Mouse (Mus musculus): ENCODE data around the gene Gm14685. TPM values are rescaled to one million over a fixed set of nuclear protein-coding genes. Genes with fewer than 3 reads are reported as not detected.

Gene Gm14685
- polyA plus RNA-seq, 1 experiment from 2014 or later, result 0.22 TPM

Other genes starting within 250 kb of the Gm14685 start
- gene Cetn2, start 198.6 kb upstream of the Gm14685 start, polyA plus RNA-seq (2014; fragmentation: Nextera tagmentation; extraction: Ambion mirVana), result 97.6 and 103 TPM in 2 replicates
- gene Nsdhl, start 198.5 kb upstream of the Gm14685 start, polyA plus RNA-seq (2014; fragmentation: Nextera tagmentation; extraction: Ambion mirVana), result 44.7 and 45.0 TPM in 2 replicates
- 0.76 and 0.87 TPM in 2 replicates for gene Zfp185, start 129.7 kb upstream of the Gm14685 start, polyA plus RNA-seq (2014; fragmentation: Nextera tagmentation; extraction: Ambion mirVana)
- not detected in 2 replicates for gene Pnma5, start 79.9 kb upstream of the Gm14685 start, polyA plus RNA-seq (2014; fragmentation: Nextera tagmentation; extraction: Ambion mirVana)
- gene Pnma3, start 52.3 kb upstream of the Gm14685 start, polyA plus RNA-seq (2014; fragmentation: Nextera tagmentation; extraction: Ambion mirVana), result 1.3 and 1.7 TPM in 2 replicates
- 0.43 and 0.69 TPM in 2 replicates for gene Xlr4a, start 34.6 kb upstream of the Gm14685 start, polyA plus RNA-seq (2014; fragmentation: Nextera tagmentation; extraction: Ambion mirVana)
- 2.5 and 6.9 TPM in 2 replicates for gene Xlr3a, start 20.0 kb upstream of the Gm14685 start, polyA plus RNA-seq (2014; fragmentation: Nextera tagmentation; extraction: Ambion mirVana)
- gene Xlr5b, start 31.7 kb downstream of the Gm14685 start, polyA plus RNA-seq (2014; fragmentation: Nextera tagmentation; extraction: Ambion mirVana), result not detected in 2 replicates
- 0.28 and 0.63 TPM in 2 replicates for gene DXBay18, start 32.4 kb downstream of the Gm14685 start, polyA plus RNA-seq (2014; fragmentation: Nextera tagmentation; extraction: Ambion mirVana)
- gene Spin2d, start 59.9 kb downstream of the Gm14685 start, polyA plus RNA-seq (2014; fragmentation: Nextera tagmentation; extraction: Ambion mirVana), result not detected in 2 replicates
- gene Xlr3b, start 75.2 kb downstream of the Gm14685 start, polyA plus RNA-seq (2014; fragmentation: Nextera tagmentation; extraction: Ambion mirVana), result 10.6 and 43.5 TPM in 2 replicates
- gene Xlr4b, start 97.3 kb downstream of the Gm14685 start, polyA plus RNA-seq (2014; fragmentation: Nextera tagmentation; extraction: Ambion mirVana), result 0.37 and 1.4 TPM in 2 replicates
- 18.8 and 24.6 TPM in 2 replicates for gene F8a, start 111.2 kb downstream of the Gm14685 start, polyA plus RNA-seq (2014; fragmentation: Nextera tagmentation; extraction: Ambion mirVana)
- gene Xlr4c, start 126.1 kb downstream of the Gm14685 start, polyA plus RNA-seq (2014; fragmentation: Nextera tagmentation; extraction: Ambion mirVana), result 0.54 TPM in 1 of 2 replicates, not detected in the other
- not detected in 2 replicates for gene Xlr3c, start 148.3 kb downstream of the Gm14685 start, polyA plus RNA-seq (2014; fragmentation: Nextera tagmentation; extraction: Ambion mirVana)
- gene Xlr5a, start 175.9 kb downstream of the Gm14685 start, polyA plus RNA-seq (2014; fragmentation: Nextera tagmentation; extraction: Ambion mirVana), result not detected in 2 replicates
- gene Xlr5c, start 175.9 kb downstream of the Gm14685 start, polyA plus RNA-seq (2014; fragmentation: Nextera tagmentation; extraction: Ambion mirVana), result not detected in 2 replicates
- not detected in 2 replicates for gene Gm45015, start 219.8 kb downstream of the Gm14685 start, polyA plus RNA-seq (2014; fragmentation: Nextera tagmentation; extraction: Ambion mirVana)
- gene Zfp275, start 225.6 kb downstream of the Gm14685 start, polyA plus RNA-seq (2014; fragmentation: Nextera tagmentation; extraction: Ambion mirVana), result 14.4 and 15.2 TPM in 2 replicates